Mouse (Mus musculus) neural tube, embryonic 11.5 days (tissue): ENCODE results near the gene 4933402N03Rik. TPM values are rescaled to one million over a fixed set of nuclear protein-coding genes. Genes with fewer than 3 reads are reported as not detected.

Experiments
- ATAC-seq: fragments of 200-750 bp; cut with Nextera tagmentation; 2 replicates; pipeline ENCODE4 v1.8.0; 2017; ENCODE audit warnings: moderate number of reproducible peaks, mild to moderate bottlenecking, moderate TSS enrichment, moderate library complexity; ENCODE audit not compliant: insufficient read depth, low FRiP score, low TSS enrichment
- DNase-seq: peaks from one replicate; pipeline ENCODE4 v3.0.0-alpha.2; 2015; ENCODE audit warnings: low spot score
- H3K27ac ChIP-seq: fragments of 300-500 bp; sonication (generic); 2 replicates; pipeline ENCODE4 v1.5.1; 2014; ENCODE audit warnings: low read depth, mild to moderate bottlenecking, low read length
- H3K27me3 ChIP-seq: fragments of 300-500 bp; sonication (generic); 2 replicates; pipeline ENCODE4 v1.6.1; 2014; ENCODE audit warnings: mild to moderate bottlenecking, low read length, mixed read lengths; ENCODE audit not compliant: control insufficient read depth, insufficient read depth
- H3K36me3 ChIP-seq: fragments of 300-500 bp; sonication (generic); 2 replicates; pipeline ENCODE4 v1.6.1; 2014; ENCODE audit warnings: mild to moderate bottlenecking, low read length, moderate library complexity, mixed read lengths; ENCODE audit not compliant: control insufficient read depth, insufficient read depth
- H3K4me1 ChIP-seq: fragments of 300-500 bp; sonication (generic); 2 replicates; pipeline ENCODE4 v1.6.1; 2014; ENCODE audit warnings: low read length, mixed read lengths; ENCODE audit not compliant: control insufficient read depth, insufficient read depth
- H3K4me2 ChIP-seq: fragments of 300-500 bp; sonication (generic); 2 replicates; pipeline ENCODE4 v1.6.1; 2014; ENCODE audit warnings: low read depth, mild to moderate bottlenecking, moderate library complexity
- H3K4me3 ChIP-seq: fragments of 300-500 bp; sonication (generic); 2 replicates; pipeline ENCODE4 v1.5.1; 2014; ENCODE audit warnings: low read depth, low read length
- H3K9ac ChIP-seq: fragments of 300-500 bp; sonication (generic); 2 replicates; pipeline ENCODE4 v1.6.1; 2014; ENCODE audit warnings: mild to moderate bottlenecking, low read length
- H3K9me3 ChIP-seq: fragments of 300-500 bp; sonication (generic); 2 replicates; pipeline ENCODE4 v1.6.1; 2016; ENCODE audit warnings: low read length; ENCODE audit not compliant: control insufficient read depth
- WGBS: fragments of 180-500 bp; shearing (Covaris S2); extraction: QIAGEN DNeasy Blood & Tissue Kit; methylation state at CpG from one replicate; pipeline ENCODE4 v1.1.7; 2014; 5-methylcytosine and 5-hydroxymethylcytosine counted together
- polyA plus RNA-seq: library from polyadenylated mRNA; unstranded; fragments of >200 nt; fragmentation: Nextera tagmentation; extraction: Ambion mirVana; gene quantifications from 2 replicates; pipeline ENCODE4 v1.2.1, GENCODE M21; 2014

4933402N03Rik gene
- not detected in 2 replicates for polyA plus RNA-seq

DNA sequence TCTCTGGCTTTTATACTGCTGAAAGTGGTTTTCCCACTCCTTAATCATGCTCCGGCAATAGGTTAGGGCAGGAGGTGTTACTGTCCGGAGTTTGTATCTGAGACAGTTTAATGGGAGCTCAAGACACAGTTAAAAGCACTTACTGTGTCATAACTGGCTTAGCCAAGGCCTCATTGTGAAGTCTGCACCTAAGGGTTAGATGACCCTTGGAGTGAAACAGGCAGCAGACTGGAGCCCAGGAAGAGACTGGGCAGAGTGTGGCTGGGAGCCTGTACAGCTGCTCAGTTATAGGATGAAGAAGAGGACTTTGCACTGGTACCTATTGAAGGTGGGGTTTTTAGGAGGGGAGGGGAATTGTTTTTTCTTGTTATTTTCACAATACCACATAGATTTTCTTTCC is at the start of gene 4933402N03Rik:
Gene 4933402N03Rik, minus strand, starts transcription at position 101 of the 400 bp plus-strand sequence.
- Histone ChIP-seq H3K27ac (no peak within 1 kb of the TSS), H3K4me2 (no peak within 1 kb of the TSS), H3K4me1 (no peaks in the 10 kb centered on the region), H3K9me3 (no peaks in the 10 kb centered on the region), H3K4me3 (no peak within 1 kb of the TSS), H3K9ac (no peak within 1 kb of the TSS), H3K36me3 (no peaks in the 10 kb centered on the region), H3K27me3 (no peaks in the 10 kb centered on the region)
- 92% methylated on average over 2 of the region's 2 CpGs for WGBS
- DNase-seq (no peak), ATAC-seq (no peak)

DNA sequence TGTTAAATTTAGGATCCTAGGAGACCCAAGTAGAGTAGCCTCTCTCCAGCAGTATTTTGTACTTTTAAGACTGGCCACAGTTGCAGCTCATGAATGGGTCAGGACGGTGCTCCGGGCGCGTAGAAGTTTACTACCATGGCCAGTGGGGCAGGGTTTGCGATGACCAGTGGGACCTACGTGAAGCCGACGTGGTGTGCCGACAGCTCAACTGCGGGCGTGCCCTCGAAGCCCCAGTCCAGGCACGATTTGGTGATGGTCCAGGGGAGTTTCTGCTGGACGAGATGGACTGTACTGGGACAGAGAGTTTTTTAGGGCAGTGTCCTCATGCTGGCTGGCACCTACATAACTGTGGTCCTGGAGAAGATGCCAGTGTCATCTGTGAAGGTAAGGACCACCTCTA is 41.9 kb upstream of the 4933402N03Rik start:
- WGBS, result 91% methylated on average over 14 of the region's 14 CpGs
- Histone ChIP-seq H3K9me3 (no peaks in the 10 kb centered on the region), H3K27ac (no peak overlapping the region), H3K4me2 (no peak overlapping the region), H3K4me3 (no peak overlapping the region), H3K4me1 (no peaks in the 10 kb centered on the region), H3K27me3 (no peaks in the 10 kb centered on the region), H3K9ac (no peak overlapping the region), H3K36me3 (no peaks in the 10 kb centered on the region)
- ATAC-seq, result no peak
- DNase-seq, result no peak

DNA sequence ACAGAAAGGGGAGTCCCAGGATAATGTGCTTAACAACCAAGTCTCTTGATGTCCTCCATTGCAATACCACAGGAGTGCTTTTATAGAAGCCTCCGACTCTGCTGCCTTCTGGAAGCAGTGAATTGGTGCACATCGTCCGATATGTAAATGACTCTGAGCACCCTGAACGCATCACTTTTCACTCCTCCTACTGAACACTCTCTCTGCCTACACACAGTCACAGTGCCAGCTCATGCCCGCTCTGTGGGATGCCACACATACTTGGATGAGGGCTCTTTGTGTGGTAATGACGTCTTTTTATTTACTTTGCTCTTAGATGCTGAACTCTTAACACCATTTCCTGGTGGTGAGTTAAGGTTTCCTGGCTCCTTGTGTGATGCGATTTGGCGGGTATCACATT is 40.9 kb upstream of the 4933402N03Rik start:
- Histone ChIP-seq H3K27me3 (no peaks in the 10 kb centered on the region), H3K9me3 (no peaks in the 10 kb centered on the region), H3K27ac (no peak overlapping the region), H3K4me2 (no peak overlapping the region), H3K9ac (no peak overlapping the region), H3K36me3 (no peaks in the 10 kb centered on the region), H3K4me3 (no peak overlapping the region), H3K4me1 (no peaks in the 10 kb centered on the region)
- ATAC-seq (no peak), DNase-seq (no peak)
- 77% methylated on average over 8 of the region's 8 CpGs for WGBS

DNA sequence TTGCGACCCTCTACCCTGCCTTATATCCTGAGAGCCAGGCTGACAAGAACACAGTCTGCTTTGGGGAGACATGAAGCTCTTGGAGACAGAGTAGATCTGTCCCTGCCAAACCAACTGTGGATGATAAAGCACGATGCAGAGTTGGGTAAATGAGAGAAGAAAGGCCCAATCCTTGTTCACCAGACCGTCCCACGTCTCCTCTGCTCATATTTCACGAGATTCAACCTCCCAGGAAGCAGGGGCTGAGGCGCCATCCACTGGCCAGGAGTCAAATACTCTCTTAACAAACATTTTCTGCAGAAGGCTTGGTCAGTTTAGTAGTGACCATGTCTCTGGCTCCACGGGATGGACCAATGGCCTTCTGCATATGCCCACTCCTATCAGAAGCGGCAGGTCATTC is 38.2 kb upstream of the 4933402N03Rik start:
- Histone ChIP-seq H3K4me2 (no peak overlapping the region), H3K9ac (no peak overlapping the region), H3K36me3 (no peaks in the 10 kb centered on the region), H3K27me3 (no peaks in the 10 kb centered on the region), H3K9me3 (no peaks in the 10 kb centered on the region), H3K27ac (no peak overlapping the region), H3K4me3 (no peak overlapping the region), H3K4me1 (no peaks in the 10 kb centered on the region)
- DNase-seq (no peak), ATAC-seq (no peak)
- 74% methylated on average over 8 of the region's 8 CpGs for WGBS

DNA sequence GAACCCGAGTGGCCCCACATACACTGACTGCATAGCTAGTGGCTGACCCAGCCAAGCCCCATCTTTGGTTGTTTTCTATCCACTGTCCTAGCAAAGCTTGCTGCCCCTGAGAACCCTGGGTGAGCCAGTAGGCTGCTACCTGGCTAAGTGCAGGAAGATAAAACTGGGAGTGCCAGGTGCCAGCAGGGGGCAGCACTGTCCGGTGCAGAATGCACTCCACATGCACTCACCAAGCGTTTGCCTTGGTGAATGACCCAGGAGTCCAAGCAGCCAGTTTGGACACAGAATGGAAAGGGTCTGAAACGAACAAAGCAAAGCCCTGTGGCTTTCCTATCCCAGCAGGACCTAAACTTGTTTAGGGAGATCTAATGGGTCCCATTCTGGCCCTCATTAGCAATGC is 36.6 kb upstream of the 4933402N03Rik start:
- Histone ChIP-seq H3K36me3 (no peaks in the 10 kb centered on the region), H3K9ac (no peak overlapping the region), H3K27ac (no peak overlapping the region), H3K9me3 (no peaks in the 10 kb centered on the region), H3K4me3 (no peak overlapping the region), H3K4me2 (no peak overlapping the region), H3K4me1 (no peaks in the 10 kb centered on the region), H3K27me3 (no peaks in the 10 kb centered on the region)
- no peak for ATAC-seq
- WGBS, result 45% methylated on average over 4 of the region's 4 CpGs
- peak; percentile 16 for DNase-seq

DNA sequence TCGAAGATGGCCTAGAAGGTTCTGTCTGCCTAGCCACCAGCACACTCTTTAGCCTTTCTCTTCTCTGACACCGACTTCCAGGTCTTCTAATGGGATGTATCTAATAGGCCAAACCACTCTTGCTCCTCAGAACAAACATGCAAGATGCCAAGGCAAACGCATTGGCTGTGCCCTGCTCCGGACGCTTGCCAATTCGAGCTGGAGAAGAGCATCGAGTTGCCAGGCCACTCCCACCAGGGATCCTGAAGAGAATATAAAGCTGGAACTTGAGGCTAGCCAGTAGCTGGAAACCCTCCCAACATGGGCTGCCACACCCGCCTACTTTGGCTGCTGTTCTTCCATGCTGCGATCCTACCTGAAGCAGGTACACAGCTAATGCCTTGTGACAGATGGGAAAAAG is 28.0 kb upstream of the 4933402N03Rik start, which contains the start of gene 5430419D17Rik:
Gene 5430419D17Rik, plus strand, starts transcription at position 282 of the 400 bp plus-strand sequence.
- Histone ChIP-seq H3K27ac (no peak within 1 kb of the TSS), H3K27me3 (no peaks in the 10 kb centered on the region), H3K9ac (no peak within 1 kb of the TSS), H3K36me3 (no peaks in the 10 kb centered on the region), H3K4me3 (no peak within 1 kb of the TSS), H3K4me2 (no peak within 1 kb of the TSS), H3K9me3 (no peaks in the 10 kb centered on the region), H3K4me1 (no peaks in the 10 kb centered on the region)
- 87% methylated on average over 9 of the region's 9 CpGs for WGBS
- ATAC-seq (no peak), DNase-seq (no peak)

DNA sequence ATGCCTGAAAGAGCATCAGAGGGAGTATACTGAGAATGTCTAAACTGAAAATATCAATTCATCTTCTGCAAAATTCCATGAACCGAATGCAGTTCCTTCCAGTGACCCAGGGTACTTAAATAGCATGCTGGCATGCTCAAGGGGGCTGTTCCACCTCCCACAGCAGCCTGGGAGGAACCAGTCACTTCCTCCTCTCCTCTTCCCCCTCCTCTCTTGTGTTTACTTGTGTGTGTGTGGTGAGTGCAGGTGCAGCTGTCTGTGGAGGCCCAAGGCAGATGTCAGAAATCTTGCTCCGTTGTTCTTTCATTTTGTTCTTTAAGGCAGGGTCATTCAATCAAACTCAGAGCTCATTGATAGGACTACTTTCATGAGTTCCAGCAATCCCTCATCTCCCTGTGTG is 23.0 kb upstream of the 4933402N03Rik start:
- Histone ChIP-seq H3K4me1 (no peaks in the 10 kb centered on the region), H3K27ac (no peak overlapping the region), H3K4me2 (no peak overlapping the region), H3K9me3 (no peaks in the 10 kb centered on the region), H3K4me3 (no peak overlapping the region), H3K9ac (no peak overlapping the region), H3K36me3 (no peaks in the 10 kb centered on the region), H3K27me3 (no peaks in the 10 kb centered on the region)
- DNase-seq (no peak), ATAC-seq (no peak)
- WGBS, result 75% methylated on average over 2 of the region's 2 CpGs

DNA sequence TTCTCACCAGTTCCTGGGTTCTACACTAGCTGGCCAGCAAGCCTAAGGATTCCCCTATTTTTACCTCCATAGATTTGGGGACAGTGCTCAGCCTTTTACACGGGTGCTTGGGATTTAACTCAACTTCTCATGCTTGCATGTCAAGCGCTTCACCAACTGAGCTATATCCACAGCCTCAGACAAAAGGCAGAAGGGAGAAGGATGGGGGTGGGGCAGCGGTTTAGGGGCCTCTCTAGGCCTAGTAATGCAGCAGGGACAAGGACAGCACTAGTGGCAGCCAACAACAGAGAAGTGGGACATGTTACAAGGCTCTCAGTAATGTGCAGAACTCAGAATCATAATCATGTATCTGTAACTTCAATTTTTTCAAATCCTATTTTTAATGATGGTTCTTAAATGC is 21.7 kb upstream of the 4933402N03Rik start:
- no peaks in the 10 kb centered on the region for H3K9me3 ChIP-seq
- H3K27ac ChIP-seq, result no peak overlapping the region
- 74% methylated on average over 3 of the region's 3 CpGs for WGBS
- H3K4me3 ChIP-seq, result no peak overlapping the region
- H3K4me2 ChIP-seq, result no peak overlapping the region
- DNase-seq (no peak), ATAC-seq (no peak)
- H3K4me1 ChIP-seq, result no peaks in the 10 kb centered on the region
- H3K36me3 ChIP-seq, result no peaks in the 10 kb centered on the region
- H3K9ac ChIP-seq, result no peak overlapping the region
- H3K27me3 ChIP-seq, result no peaks in the 10 kb centered on the region

DNA sequence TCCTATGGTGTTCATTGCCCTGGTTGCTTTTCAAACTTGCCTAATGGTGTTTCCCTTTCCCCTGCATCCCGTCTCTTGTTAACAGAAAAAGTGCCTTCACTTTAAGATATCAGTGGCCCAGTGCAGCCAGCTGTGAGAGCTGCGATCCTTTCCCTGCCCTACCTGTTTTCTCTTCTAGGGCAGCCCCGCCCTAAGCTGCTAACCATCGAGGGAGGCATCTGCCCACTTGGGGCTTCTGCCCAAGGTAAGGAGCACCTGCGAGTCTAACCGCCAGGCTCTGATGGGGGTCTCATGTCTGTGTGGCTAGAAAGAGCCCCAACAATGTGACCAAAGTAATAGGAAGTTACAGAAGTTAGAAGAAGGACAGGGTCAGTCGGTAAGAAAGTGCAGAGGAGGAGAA is 16.1 kb upstream of the 4933402N03Rik start:
- DNase-seq, result no peak
- Histone ChIP-seq H3K27me3 (no peaks in the 10 kb centered on the region), H3K4me3 (no peak overlapping the region), H3K4me2 (no peak overlapping the region), H3K4me1 (no peaks in the 10 kb centered on the region), H3K36me3 (no peaks in the 10 kb centered on the region), H3K9me3 (no peaks in the 10 kb centered on the region), H3K27ac (no peak overlapping the region), H3K9ac (no peak overlapping the region)
- no peak for ATAC-seq
- 75% methylated on average over 7 of the region's 7 CpGs for WGBS
